Mouse (Mus musculus) thymus, postnatal 10 days (tissue): ENCODE data around the gene Rnf6.
A peak's percentile ranks its signal among the peaks of the same experiment; 100 is the strongest.

Source experiments
- DNase-seq, 2 experiments: peaks; one replicate each; pipeline ENCODE4 v3.0.0; 2021; ENCODE audit warnings: low spot score in 2 of 2

Gene Rnf6

GRCm38 (mm10) chr5:146220879-146221714 is at the start of gene Rnf6:
Gene Rnf6 (minus strand): TSS chr5:146221555.
- peak; percentile 94 for DNase-seq

- DNase-seq = no peak
Measured at GRCm38 (mm10) chr5:146270593-146270992, 49.2 kb upstream of the Rnf6 start.

DNA sequence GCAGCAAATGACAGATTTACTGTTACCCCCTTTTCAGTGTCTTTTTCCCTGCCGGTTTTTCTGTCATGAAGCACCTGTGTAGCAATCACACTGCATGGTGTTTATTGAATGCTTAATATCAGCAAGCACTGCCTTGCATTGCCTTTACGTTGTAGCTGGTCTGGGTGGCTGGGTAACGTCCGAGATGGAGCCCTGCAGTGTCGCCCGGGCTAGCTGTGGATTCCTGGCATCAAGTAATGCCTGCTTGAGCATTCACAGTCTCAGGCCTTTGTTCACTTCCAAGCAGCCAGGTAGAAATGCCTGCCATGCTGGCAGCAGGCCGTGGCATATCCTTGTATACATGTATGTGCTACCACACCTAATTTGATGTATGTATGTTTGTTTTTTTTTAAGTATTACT is 46.4 kb upstream of the Rnf6 start:
- DNase-seq = no peak

- DNase-seq = no peak
Measured at GRCm38 (mm10) chr5:146265934-146266591, 44.7 kb upstream of the Rnf6 start.

DNA sequence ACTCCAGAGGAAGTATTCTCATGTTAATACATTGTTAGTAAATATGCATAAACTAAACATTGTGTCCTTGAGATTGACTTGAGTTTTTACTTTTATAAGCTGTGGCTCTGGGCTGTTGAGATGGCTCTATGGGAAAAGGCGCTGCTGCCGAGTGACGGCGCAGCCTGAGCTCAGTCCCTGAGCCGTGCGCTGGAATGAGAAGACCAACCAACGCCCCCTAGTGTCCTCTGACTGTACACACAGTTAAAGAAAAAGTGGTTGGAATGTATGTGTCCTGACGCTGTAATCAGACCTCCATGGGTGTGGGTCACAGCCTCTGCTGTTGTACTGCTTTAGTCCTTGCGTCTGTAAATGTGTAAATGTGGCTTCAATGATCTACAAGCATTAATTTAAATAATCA is 38.6 kb upstream of the Rnf6 start:
- DNase-seq = no peak

DNA sequence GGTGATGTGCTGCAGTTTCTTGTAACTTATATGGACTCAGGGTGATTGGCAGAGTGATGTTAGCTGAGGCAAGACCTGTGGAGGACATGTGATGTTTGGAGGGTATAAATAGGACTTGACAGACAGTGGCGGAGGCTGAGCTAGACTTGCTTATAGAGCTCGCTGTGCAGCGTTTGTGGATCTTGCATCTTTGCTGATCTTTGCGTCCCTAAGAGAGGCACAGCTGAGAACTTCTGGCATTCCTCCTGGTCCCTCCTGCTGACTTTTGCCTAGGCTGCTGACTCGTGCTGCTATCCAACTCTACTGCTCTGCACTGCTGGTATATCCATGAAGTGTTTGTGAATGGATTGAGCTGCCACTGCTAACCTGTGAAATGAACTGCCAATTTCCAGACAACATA is 32.3 kb upstream of the Rnf6 start:
- no peak for DNase-seq

GRCm38 (mm10) chr5:146251663-146252429 is 30.5 kb upstream of the Rnf6 start:
- no peak for DNase-seq

GRCm38 (mm10) chr5:146250369-146251075 is 29.2 kb upstream of the Rnf6 start:
- no peak for DNase-seq

DNA sequence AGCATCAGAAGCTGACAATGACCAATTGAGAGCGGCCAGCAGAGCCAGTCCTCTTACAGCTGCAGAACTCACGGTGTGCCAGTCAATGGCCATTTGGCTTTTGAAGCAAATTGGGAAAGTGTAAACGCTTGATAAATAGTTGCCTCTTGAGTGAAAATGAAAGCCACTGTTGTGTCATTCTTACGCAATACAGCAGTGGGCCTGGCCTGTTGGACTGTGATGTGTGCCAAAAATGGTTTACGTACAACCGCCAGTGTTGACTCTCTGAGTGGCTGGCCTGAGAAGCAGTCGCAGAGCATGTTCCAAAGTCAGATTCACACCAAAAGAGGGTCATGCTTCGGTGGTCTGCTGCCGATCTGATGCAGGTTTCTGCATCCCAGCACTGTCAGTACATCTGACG is 27.4 kb upstream of the Rnf6 start:
- DNase-seq = no peak

DNA sequence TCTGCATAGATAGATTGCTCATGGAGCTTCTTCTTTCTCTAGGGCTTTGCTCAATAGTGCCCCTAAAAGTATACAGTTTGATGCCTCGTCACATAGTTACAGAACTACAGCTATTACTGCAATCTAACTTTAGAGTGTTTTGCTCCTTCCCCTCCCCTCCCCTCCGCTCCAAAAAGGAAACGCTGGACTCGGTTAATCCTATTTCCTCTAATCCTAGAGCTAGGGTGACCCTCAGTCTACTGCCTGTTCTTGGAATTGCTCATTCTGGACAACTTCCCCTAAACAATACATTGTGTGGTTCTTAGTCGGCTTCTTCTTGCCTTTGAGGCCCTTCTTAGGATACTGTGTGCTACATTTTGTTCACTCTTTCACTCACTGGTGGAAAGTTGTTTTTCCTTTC is 26.4 kb upstream of the Rnf6 start:
- DNase-seq = no peak

- no peak for DNase-seq
Measured at GRCm38 (mm10) chr5:146246386-146246785, 25.0 kb upstream of the Rnf6 start.

GRCm38 (mm10) chr5:146245646-146246370 is 24.5 kb upstream of the Rnf6 start:
- DNase-seq = no peak

DNA sequence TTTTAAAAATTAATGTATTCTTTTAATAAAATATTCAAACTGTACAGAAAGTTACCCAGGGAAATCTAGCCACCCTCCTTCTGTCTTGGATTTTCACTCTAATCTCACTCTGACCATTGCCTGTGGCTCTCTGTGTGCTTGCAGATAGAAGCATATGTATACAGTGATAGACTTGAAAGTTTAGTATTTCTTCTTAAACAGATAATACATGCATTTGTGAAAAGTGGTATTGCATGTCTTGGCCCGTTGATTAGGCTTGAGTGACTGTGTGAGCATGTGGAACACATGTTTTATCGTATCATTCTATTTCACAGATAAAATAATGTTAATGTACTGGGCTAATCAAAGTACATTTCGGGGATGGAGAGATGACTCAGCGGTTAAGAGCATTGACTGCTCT is 23.8 kb upstream of the Rnf6 start:
- no peak for DNase-seq

GRCm38 (mm10) chr5:146241202-146241601 is 19.8 kb upstream of the Rnf6 start:
- no peak for DNase-seq

DNA sequence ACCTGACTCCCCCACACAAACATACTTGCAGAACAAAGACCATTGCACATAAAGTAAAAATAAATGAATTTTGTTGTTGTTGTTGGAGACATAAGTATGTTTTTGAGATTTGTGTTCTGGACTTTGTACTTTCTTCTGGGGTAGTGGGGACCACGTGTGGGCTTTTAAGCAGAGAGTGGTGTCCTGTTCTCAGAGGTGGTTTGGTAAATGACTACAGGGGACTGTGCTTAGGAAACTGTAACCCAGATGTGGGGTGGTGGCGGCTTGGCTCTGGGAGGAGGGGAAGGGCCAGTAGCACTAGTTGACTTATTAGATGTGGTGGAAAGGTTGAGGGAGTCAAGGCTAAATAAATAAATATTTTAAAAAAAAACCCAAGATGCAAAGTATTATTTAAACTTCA is 19.4 kb upstream of the Rnf6 start:
- no peak for DNase-seq

GRCm38 (mm10) chr5:146238274-146238673 is 16.9 kb upstream of the Rnf6 start:
- DNase-seq = no peak

- no peak for DNase-seq
Measured at GRCm38 (mm10) chr5:146234336-146234735, 13.0 kb upstream of the Rnf6 start.

GRCm38 (mm10) chr5:146232816-146233215 is 11.5 kb upstream of the Rnf6 start:
- DNase-seq = no peak

GRCm38 (mm10) chr5:146232056-146232675 is 10.8 kb upstream of the Rnf6 start:
- DNase-seq = no peak

GRCm38 (mm10) chr5:146231655-146231996 is 10.3 kb upstream of the Rnf6 start:
- DNase-seq = peak; percentile 39 to 43
